Comparison of ENCODE assay signal across 1 mouse cellular context in the genomic region with DNA sequence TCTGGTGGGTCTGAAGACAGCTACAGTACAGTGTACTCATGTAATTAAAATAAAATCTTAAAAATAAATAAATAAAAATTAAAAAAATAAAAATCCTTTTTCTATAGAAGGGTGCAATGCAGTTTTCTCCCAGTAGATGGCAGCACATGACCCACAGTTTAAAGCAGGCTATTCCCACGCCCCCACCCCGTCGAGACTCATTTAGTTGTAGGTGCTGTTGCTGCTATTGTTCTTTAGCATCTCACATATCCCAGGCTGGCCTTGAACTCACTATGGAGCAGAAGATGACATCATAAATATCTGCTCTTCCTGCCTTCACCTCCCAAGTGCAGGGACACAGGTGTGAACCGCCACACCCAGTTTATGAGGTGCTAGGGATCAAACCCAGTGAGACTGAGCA.
TF ChIP-seq lines count a peak whose summit lies in the region.

No protein-coding gene starts in this region.

TF ChIP-seq in MEL, 35 proteins besides CTCF, POLR2A, EP300 and RAD21 (continued from another document):
- TF ChIP-seq E2F4 (IDR thresholded peaks at IDR 0.05; ENCODE audit: borderline replicate concordance, low read depth, low read length) (no peak), MYB (IDR thresholded peaks at IDR 0.05; ENCODE audit: low read depth, low read length) (no peak), CHD1 (IDR thresholded peaks at IDR 0.05; ENCODE audit: low read depth, low read length) (no peak), KAT2A (conservative IDR thresholded peaks at IDR 0.05; ENCODE audit: low read depth, low read length) (no peak), POLR2AphosphoS2 (IDR thresholded peaks at IDR 0.05; ENCODE audit: low read length) (no peak)
